ENCODE assay signal across 15 mouse cellular contexts in genomic region chr5:36426404-36426803, GRCm38 (mm10). TPM values are rescaled to one million over a fixed set of nuclear protein-coding genes. Genes with fewer than 3 reads are reported as not detected.
A peak's percentile ranks its signal among the peaks of the same experiment; 100 is the strongest.
DNase-seq lines count a peak whose midpoint lies in the region; ATAC-seq lines count a peak whose summit lies in the region.
"Had no signal": no experiment of that assay in that cellular context is flagged by ENCODE, and none has a peak within 500 bp of the region (broad histone marks: within the 10 kb centered on the region; RNA-seq: fewer than 3 reads in every experiment).

No protein-coding gene starts in this region.

- peaks cover 21% of the 10 kb centered on the region for H3K4me1 ChIP-seq in limb, embryonic 10.5 days
- H3K4me1 ChIP-seq in embryonic facial prominence, embryonic 10.5 days = peaks cover 17% of the 10 kb centered on the region
- H3K4me1 ChIP-seq: megakaryocyte, embryonic 14.5 days had no signal

- intact Hi-C loops in heart, postnatal 10 days (cut with DNase I) = no loop called here

- H3K4me3 ChIP-seq in limb, embryonic 10.5 days = no peak overlapping the region
- no peak overlapping the region for H3K4me3 ChIP-seq in embryonic facial prominence, embryonic 10.5 days
- H3K4me3 ChIP-seq: erythroblast, embryonic 14.5 days; gastrocnemius, adult 2 months; hindbrain, embryonic 15.5 days; megakaryocyte, embryonic 14.5 days had no signal

- 88% methylated on average over 5 of the region's 5 CpGs for WGBS in limb, embryonic 10.5 days
- 84% methylated on average over 5 of the region's 5 CpGs for WGBS in embryonic facial prominence, embryonic 10.5 days

- H3K27ac ChIP-seq in limb, embryonic 10.5 days = 0 out of 2 replicates have a peak overlapping the region, but pooled peaks have one; percentile 14
- no peak overlapping the region for H3K27ac ChIP-seq in embryonic facial prominence, embryonic 10.5 days (replicated peaks)
- H3K27ac ChIP-seq: gastrocnemius, adult 2 months; hindbrain, embryonic 15.5 days had no signal

- H3K9me3 ChIP-seq in limb, embryonic 10.5 days (replicated peaks) = no peaks in the 10 kb centered on the region
- no peaks in the 10 kb centered on the region for H3K9me3 ChIP-seq in embryonic facial prominence, embryonic 10.5 days
- H3K9me3 ChIP-seq: hindbrain, embryonic 15.5 days; megakaryocyte, embryonic 14.5 days had no signal

- H3K36me3 ChIP-seq in limb, embryonic 10.5 days = no peaks in the 10 kb centered on the region
- H3K36me3 ChIP-seq in embryonic facial prominence, embryonic 10.5 days (replicated peaks) = no peaks in the 10 kb centered on the region
- H3K36me3 ChIP-seq: hindbrain, embryonic 15.5 days had no signal

- ATAC-seq in frontal cortex, adult (ENCODE audit: low TSS enrichment) = peak; percentile 83
- peak; percentile 57 to 59; a peak in 3 of 4 replicates for ATAC-seq in hematopoietic stem cell, adult 5-6 weeks (replicated peaks in 1 of 2; ENCODE audit: insufficient read depth in 1 of 2, low FRiP score in 2 of 2, low TSS enrichment in 1 of 2, low read depth in 1 of 2, poor library complexity in 2 of 2, severe bottlenecking in 2 of 2)
- ATAC-seq: liver, postnatal 0 days had no signal

- H3K27me3 ChIP-seq in limb, embryonic 10.5 days (ENCODE audit: low read depth, poor library complexity, severe bottlenecking) = peaks cover 3% of the 10 kb centered on the region; the same call in 1 of the 2 replicates
- H3K27me3 ChIP-seq in embryonic facial prominence, embryonic 10.5 days (replicated peaks; ENCODE audit: low read depth, poor library complexity, severe bottlenecking) = no peaks in the 10 kb centered on the region
- H3K27me3 ChIP-seq: hindbrain, embryonic 15.5 days had no signal

- no peak for DNase-seq in frontal cortex, postnatal 14 days (ENCODE audit: low spot score in 2 of 2)
- DNase-seq in kidney, postnatal 4 days = peak; percentile 24 to 45
- DNase-seq in limb, embryonic 10.5 days (ENCODE audit: low spot score) = no peak
- DNase-seq in adipocyte (ENCODE audit: low spot score) = no peak
- no peak for DNase-seq in embryonic facial prominence, embryonic 10.5 days (ENCODE audit: low spot score)
- no peak for DNase-seq in heart, postnatal 10 days
- DNase-seq: gastrocnemius, adult 2 months; liver, postnatal 0 days; thymus, adult 2 months had no signal

RNA-seq across cellular contexts. Expression of gene Sorcs2, which starts 28.5 kb away (rescaled TPM):
- 0.30 and 0.63 TPM in 2 replicates for total RNA-seq in hematopoietic stem cell, adult 5-6 weeks (2017)
- 6.1 and 8.3 TPM in 2 replicates for polyA plus RNA-seq in limb, embryonic 10.5 days (2016; fragmentation: Nextera tagmentation; extraction: Ambion mirVana)
- 7.0 and 8.7 TPM in 2 replicates for polyA plus RNA-seq in embryonic facial prominence, embryonic 10.5 days (2016; fragmentation: Nextera tagmentation; extraction: Ambion mirVana)
- total RNA-seq in heart, postnatal 10 days (2021) = 10 to 100 TPM; 12.2 to 12.5 TPM
- total RNA-seq: MEL had no signal
- polyA plus RNA-seq: erythroblast, embryonic 14.5 days had no signal

RNA-seq across cellular contexts. Expression of gene Grpel1, which starts 38.4 kb away (rescaled TPM):
- 25.1 and 26.7 TPM in 2 replicates for total RNA-seq in hematopoietic stem cell, adult 5-6 weeks (2017)
- 60.8 and 67.6 TPM in 2 replicates for polyA plus RNA-seq in limb, embryonic 10.5 days (2016; fragmentation: Nextera tagmentation; extraction: Ambion mirVana)
- 59.8 and 62.2 TPM in 2 replicates for polyA plus RNA-seq in embryonic facial prominence, embryonic 10.5 days (2016; fragmentation: Nextera tagmentation; extraction: Ambion mirVana)
- 10 to 100 TPM; 60.6 to 62.4 TPM for total RNA-seq in heart, postnatal 10 days (2021)

RNA-seq across cellular contexts. Expression of gene Tada2b, which starts 57.7 kb away (rescaled TPM):
- 3.7 and 7.6 TPM in 2 replicates for total RNA-seq in hematopoietic stem cell, adult 5-6 weeks (2017)
- 1.4 and 1.6 TPM in 2 replicates for polyA plus RNA-seq in limb, embryonic 10.5 days (2016; fragmentation: Nextera tagmentation; extraction: Ambion mirVana)
- 1.3 and 1.7 TPM in 2 replicates for polyA plus RNA-seq in embryonic facial prominence, embryonic 10.5 days (2016; fragmentation: Nextera tagmentation; extraction: Ambion mirVana)
- total RNA-seq in heart, postnatal 10 days (2021) = 10 to 100 TPM; 18.3 to 20.1 TPM

RNA-seq across cellular contexts. Expression of gene Ccdc96, which starts 58.0 kb away (rescaled TPM):
- total RNA-seq in hematopoietic stem cell, adult 5-6 weeks (2017) = 0.30 TPM in 1 of 2 replicates, not detected in the other
- 0.75 and 0.88 TPM in 2 replicates for polyA plus RNA-seq in limb, embryonic 10.5 days (2016; fragmentation: Nextera tagmentation; extraction: Ambion mirVana)
- polyA plus RNA-seq in embryonic facial prominence, embryonic 10.5 days (2016; fragmentation: Nextera tagmentation; extraction: Ambion mirVana) = 1.9 and 2.0 TPM in 2 replicates
- under 1 TPM; 0.14 to 0.22 TPM for total RNA-seq in heart, postnatal 10 days (2021)

Comparison
In these comparisons a context has a peak if more than half of its experiments do, and no peak if none do; other contexts are left out.
1. DNase-seq: peak in kidney, postnatal 4 days (2 of 2); none in frontal cortex, postnatal 14 days (0 of 2), limb, embryonic 10.5 days (single experiment), adipocyte (single experiment), embryonic facial prominence, embryonic 10.5 days (single experiment) and heart, postnatal 10 days (0 of 2).